Comparison of ENCODE assay signal across 14 mouse cellular contexts in genomic region chrX:21424797-21425196, GRCm38 (mm10). TPM values are rescaled to one million over a fixed set of nuclear protein-coding genes. Genes with fewer than 3 reads are reported as not detected.
DNase-seq lines count a peak whose midpoint lies in the region; ATAC-seq and TF ChIP-seq lines count a peak whose summit lies in the region.
"Had no signal": no experiment of that assay in that cellular context is flagged by ENCODE, and none has a peak within 500 bp of the region (broad histone marks: within the 10 kb centered on the region; RNA-seq: fewer than 3 reads in every experiment).

No protein-coding gene starts in this region.

- peak; percentile 34 for DNase-seq in testis, postnatal 10 days (ENCODE audit: low spot score)
- DNase-seq in testis, postnatal 14 days (ENCODE audit: low spot score): no peak
- peak; percentile 39 for DNase-seq in ZHBTc4 (ENCODE audit: low read depth, low spot score)
- peak; percentile 3 for DNase-seq in mesoderm, embryonic 11.5 days (ENCODE audit: low read depth, low spot score)
- DNase-seq: cerebellum, postnatal 36 days; layer of hippocampus, postnatal 36 days had no signal

- H3K36me3 ChIP-seq in intestine, postnatal 0 days (ENCODE audit: control insufficient read depth, insufficient read depth): no peaks in the 10 kb centered on the region
- no peaks in the 10 kb centered on the region for H3K36me3 ChIP-seq in intestine, embryonic 15.5 days
- H3K36me3 ChIP-seq in forebrain, embryonic 15.5 days: no peaks in the 10 kb centered on the region
- H3K36me3 ChIP-seq: forebrain, embryonic 10.5 days; hindbrain, embryonic 15.5 days had no signal

- no peaks in the 10 kb centered on the region for H3K27me3 ChIP-seq in intestine, postnatal 0 days (replicated peaks; ENCODE audit: control insufficient read depth, insufficient read depth, low read length)
- H3K27me3 ChIP-seq in intestine, embryonic 15.5 days (replicated peaks): no peaks in the 10 kb centered on the region
- no peaks in the 10 kb centered on the region for H3K27me3 ChIP-seq in forebrain, embryonic 15.5 days
- H3K27me3 ChIP-seq: hindbrain, embryonic 15.5 days had no signal

- WGBS in intestine, postnatal 0 days: 52% methylated on average over 4 of the region's 4 CpGs
- 47% methylated on average over 4 of the region's 4 CpGs for WGBS in intestine, embryonic 15.5 days
- 52% methylated on average over 4 of the region's 4 CpGs for WGBS in forebrain, embryonic 15.5 days

- no peak overlapping the region for H3K27ac ChIP-seq in intestine, postnatal 0 days (ENCODE audit: low read depth, low read length)
- no peak overlapping the region for H3K27ac ChIP-seq in intestine, embryonic 15.5 days
- H3K27ac ChIP-seq in forebrain, embryonic 15.5 days (replicated peaks): no peak overlapping the region
- H3K27ac ChIP-seq: forebrain, embryonic 10.5 days; hindbrain, embryonic 15.5 days; macrophage had no signal

- ATAC-seq in intestine, postnatal 0 days: no peak
- ATAC-seq in intestine, embryonic 15.5 days: no peak
- no peak for ATAC-seq in forebrain, embryonic 15.5 days (replicated peaks)
- ATAC-seq: activated CD4-positive, CD25-positive, alpha-beta regulatory T cell, adult 4 months had no signal

- H3K4me1 ChIP-seq in intestine, postnatal 0 days (replicated peaks; ENCODE audit: control insufficient read depth, insufficient read depth, low read length): no peaks in the 10 kb centered on the region
- H3K4me1 ChIP-seq in intestine, embryonic 15.5 days (replicated peaks): no peaks in the 10 kb centered on the region
- no peaks in the 10 kb centered on the region for H3K4me1 ChIP-seq in forebrain, embryonic 15.5 days
- H3K4me1 ChIP-seq: forebrain, embryonic 10.5 days; hindbrain, embryonic 15.5 days had no signal

- no peaks in the 10 kb centered on the region for H3K9me3 ChIP-seq in intestine, postnatal 0 days (ENCODE audit: control insufficient read depth)
- no peaks in the 10 kb centered on the region for H3K9me3 ChIP-seq in intestine, embryonic 15.5 days
- no peaks in the 10 kb centered on the region for H3K9me3 ChIP-seq in forebrain, embryonic 15.5 days
- H3K9me3 ChIP-seq: forebrain, embryonic 10.5 days; hindbrain, embryonic 15.5 days had no signal

- no peak overlapping the region for H3K4me2 ChIP-seq in intestine, postnatal 0 days (replicated peaks; ENCODE audit: low read depth)
- no peak overlapping the region for H3K4me2 ChIP-seq in intestine, embryonic 15.5 days (replicated peaks)
- no peak overlapping the region for H3K4me2 ChIP-seq in forebrain, embryonic 15.5 days (replicated peaks)
- H3K4me2 ChIP-seq: hindbrain, embryonic 15.5 days had no signal

- H3K9ac ChIP-seq in intestine, postnatal 0 days (ENCODE audit: low read depth, low read length): no peak overlapping the region
- H3K9ac ChIP-seq in intestine, embryonic 15.5 days: no peak overlapping the region
- H3K9ac ChIP-seq in forebrain, embryonic 15.5 days (replicated peaks): no peak overlapping the region
- H3K9ac ChIP-seq: hindbrain, embryonic 15.5 days had no signal

- peak; percentile 57 for TF ChIP-seq CTCF in intestine, postnatal 0 days (IDR thresholded peaks at IDR 0.05; ENCODE audit: low read depth)

- H3K4me3 ChIP-seq in intestine, postnatal 0 days (ENCODE audit: low read depth, low read length): no peak overlapping the region
- no peak overlapping the region for H3K4me3 ChIP-seq in intestine, embryonic 15.5 days (replicated peaks)
- H3K4me3 ChIP-seq in forebrain, embryonic 15.5 days: no peak overlapping the region
- H3K4me3 ChIP-seq: forebrain, embryonic 10.5 days; hindbrain, embryonic 15.5 days had no signal

RNA-seq across cellular contexts. Expression of gene Agtr2, which starts 59.5 kb away (rescaled TPM):
- 4.1 and 5.9 TPM in 2 replicates for polyA plus RNA-seq in intestine, postnatal 0 days (2015; fragmentation: Nextera tagmentation; extraction: Ambion mirVana)
- polyA plus RNA-seq in intestine, embryonic 15.5 days (2015; fragmentation: Nextera tagmentation; extraction: Ambion mirVana): 11.3 and 16.4 TPM in 2 replicates
- 0.97 and 1.1 TPM in 2 replicates for polyA plus RNA-seq in forebrain, embryonic 15.5 days (2015; fragmentation: Nextera tagmentation; extraction: Ambion mirVana)
- polyA plus RNA-seq: activated CD4-positive, CD25-positive, alpha-beta regulatory T cell, adult 4 months; macrophage; spleen, adult 2 months had no signal
